Mouse (Mus musculus) R1 (cell line): Measurements from ENCODE around the gene Gm9758.
"Not testable (repeated sequence)": the region's sequence is repeated elsewhere in the genome, so short reads cannot be mapped to it uniquely, and the experiment has no call there.

ENCODE experiments used
- DNase-seq: peaks from one replicate; pipeline ENCODE4 v3.0.0-alpha.2; 2018; ENCODE audit warnings: low read depth, low spot score

Gm9758 gene

DNA sequence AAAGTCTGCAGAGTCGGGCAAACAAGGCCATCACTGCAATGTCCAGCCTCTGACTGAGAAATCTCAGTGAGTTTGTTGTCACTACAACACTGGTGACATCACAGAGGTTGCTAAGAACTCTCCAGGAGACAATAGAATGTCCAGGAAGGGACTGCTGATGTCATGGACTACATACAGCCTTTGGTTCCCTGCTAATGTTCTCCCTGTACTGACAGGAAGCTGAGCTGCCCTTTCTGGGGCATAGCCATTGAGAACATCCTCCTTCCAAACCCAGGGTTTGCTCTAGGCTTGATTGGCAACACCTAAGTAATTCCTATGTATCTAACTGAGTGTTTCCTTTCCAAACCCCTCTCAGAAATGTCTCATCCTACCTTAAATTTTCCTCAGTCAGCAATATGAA, at the start of gene Gm9758:
Gene Gm9758 (minus strand): TSS at position 101 of the 400 bp plus-strand sequence.
- not testable (repeated sequence) for DNase-seq

GRCm38 (mm10) chr5:14963821-14964220, 49.1 kb upstream of the Gm9758 start:
- peak; percentile 36 for DNase-seq

DNA sequence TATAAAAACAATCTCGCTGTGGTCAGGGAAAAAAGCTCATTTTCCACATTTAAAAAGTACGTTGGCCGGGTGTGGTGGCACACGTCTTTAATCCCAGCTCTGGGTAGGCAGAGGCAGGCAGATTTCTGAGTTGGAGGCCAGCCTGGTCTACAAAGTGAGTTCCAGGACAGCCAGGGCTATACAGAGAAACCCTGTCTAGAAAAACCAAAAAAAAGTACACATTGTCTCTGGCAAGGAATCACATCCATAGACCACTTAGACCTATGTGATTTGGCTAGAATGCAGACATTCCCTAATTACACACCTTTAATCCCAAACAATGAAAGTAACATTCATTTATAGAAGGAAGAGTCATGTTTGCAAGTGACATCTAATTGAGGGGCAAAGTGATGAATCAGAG, 46.8 kb upstream of the Gm9758 start:
- DNase-seq, result not testable (repeated sequence)

- DNase-seq, result not testable (repeated sequence)
Observed at GRCm38 (mm10) chr5:14955928-14956706, 41.4 kb upstream of the Gm9758 start.

DNA sequence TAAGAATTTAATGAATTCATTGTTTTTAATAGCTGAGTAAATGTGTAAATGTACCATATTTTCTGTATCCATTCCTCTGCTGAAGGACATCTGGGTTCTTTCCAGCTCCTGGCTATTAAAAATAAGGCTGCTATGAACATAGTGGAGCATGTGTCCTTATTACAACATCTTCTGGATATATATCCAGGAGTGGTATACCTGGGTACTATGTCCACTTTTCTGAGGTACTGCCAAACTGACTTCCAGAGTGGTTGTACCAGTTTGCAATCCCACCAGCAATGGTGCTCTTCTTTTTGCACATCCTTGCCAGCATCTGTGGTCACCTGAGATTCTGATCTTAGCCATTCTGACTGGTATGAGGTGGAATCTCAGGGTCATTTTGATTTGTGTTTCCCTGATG, 38.9 kb upstream of the Gm9758 start:
- DNase-seq, result not testable (repeated sequence)

DNA sequence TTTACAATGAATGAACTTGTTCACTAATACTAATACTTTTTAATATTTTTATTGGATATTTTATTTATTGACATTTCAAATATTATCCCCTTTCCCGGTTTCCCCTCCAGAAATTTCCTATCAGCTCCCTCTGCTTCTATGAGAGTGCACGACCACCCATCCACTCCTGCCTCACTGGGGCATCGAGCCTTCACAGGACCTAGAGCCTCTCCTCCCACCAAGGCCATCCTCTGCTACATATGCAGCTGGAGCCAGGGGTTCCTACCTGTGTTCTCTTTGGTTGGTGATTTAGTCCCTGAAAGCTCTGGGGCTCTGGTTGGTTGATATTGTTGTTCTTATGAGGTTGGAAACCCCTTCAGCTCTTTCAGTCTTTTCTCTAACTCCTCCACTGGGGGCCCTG, 38.0 kb upstream of the Gm9758 start:
- DNase-seq, result not testable (repeated sequence)

DNA sequence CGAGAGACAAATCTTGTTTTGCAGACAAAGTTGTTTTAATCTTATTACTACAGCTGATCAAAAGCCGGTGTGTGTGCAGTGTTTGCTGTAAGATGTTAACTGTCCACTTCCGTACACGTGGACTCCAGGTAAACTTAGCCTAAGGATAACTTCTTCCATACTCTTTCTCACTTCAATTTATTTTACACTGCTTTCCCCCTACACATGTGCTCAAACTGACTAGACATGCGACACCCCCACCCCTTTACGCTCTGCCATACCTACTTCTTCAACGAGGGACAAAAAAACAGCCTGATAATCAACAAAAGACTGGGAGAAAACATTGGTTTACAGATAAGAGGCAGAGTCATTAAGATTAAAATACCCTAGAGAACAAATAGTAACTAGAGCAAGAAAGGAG, 37.1 kb upstream of the Gm9758 start:
- DNase-seq, result not testable (repeated sequence)

- peak; percentile 10 for DNase-seq
Observed at GRCm38 (mm10) chr5:14947482-14948198, 32.9 kb upstream of the Gm9758 start.

DNA sequence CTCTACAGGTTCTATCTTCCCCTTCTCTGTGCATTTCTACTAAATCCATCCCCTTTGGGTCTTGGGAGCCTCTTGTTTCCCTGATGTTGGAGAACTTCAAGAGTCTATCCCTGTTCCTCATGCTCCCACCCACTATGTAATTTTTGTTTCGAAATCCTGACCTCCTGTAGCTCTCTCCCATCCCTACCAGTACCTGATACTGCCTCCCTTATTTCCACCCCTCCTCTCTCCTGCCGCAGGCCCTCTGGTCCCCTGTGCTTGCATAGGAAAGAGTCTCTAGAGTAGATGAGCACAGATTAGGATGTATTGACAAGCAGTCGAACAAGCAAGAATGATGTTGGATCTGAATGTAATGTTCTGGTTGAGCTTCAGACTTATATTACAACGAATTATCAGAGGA, 30.8 kb upstream of the Gm9758 start:
- DNase-seq, result not testable (repeated sequence)

- DNase-seq, result not testable (repeated sequence)
Observed at GRCm38 (mm10) chr5:14941043-14941442, 26.3 kb upstream of the Gm9758 start.

DNA sequence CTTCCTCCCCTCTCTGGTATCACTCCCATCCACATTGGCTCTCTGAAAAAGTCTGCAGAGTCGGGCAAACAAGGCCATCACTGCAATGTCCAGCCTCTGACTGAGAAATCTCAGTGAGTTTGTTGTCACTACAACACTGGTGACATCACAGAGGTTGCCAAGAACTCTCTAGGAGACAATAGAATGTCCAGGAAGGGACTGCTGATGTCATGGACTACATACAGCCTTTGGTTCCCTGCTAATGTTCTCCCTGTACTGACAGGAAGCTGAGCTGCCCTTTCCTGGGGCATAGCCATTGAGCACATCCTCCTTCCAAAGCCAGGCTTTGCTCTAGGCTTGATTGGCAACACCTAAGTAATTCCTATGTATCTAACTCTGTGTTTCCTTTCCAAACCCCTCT, 23.6 kb upstream of the Gm9758 start, which contains the start of gene Speer4e:
Gene Speer4e (minus strand): TSS at position 101 of the 400 bp plus-strand sequence.
- not testable (repeated sequence) for DNase-seq

GRCm38 (mm10) chr5:14933721-14934120, 19.0 kb upstream of the Gm9758 start:
- not testable (repeated sequence) for DNase-seq

DNA sequence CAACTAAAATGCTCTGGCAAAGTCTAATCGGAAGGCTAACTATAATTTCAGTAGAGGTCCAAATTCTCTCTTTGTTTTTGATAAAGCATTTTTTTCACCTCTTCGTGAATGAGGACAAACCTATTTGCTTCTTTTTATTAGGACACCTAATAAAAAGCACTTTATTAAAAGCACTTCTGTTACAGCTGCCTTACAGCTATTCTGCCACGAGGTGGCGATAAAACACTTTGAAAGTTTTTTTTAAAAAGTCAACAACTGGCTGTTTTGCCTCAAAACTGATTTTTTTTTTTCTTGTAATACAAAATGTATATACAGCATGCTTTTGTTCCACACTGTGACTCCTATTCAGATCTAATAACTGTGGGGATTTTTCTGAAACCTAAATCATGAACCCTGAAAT, 12.3 kb upstream of the Gm9758 start:
- DNase-seq, result not testable (repeated sequence)

GRCm38 (mm10) chr5:14914361-14914760, 338 bp downstream of the Gm9758 start:
- not testable (repeated sequence) for DNase-seq

- not testable (repeated sequence) for DNase-seq
Observed at GRCm38 (mm10) chr5:14903539-14903938, 11.2 kb downstream of the Gm9758 start.

DNA sequence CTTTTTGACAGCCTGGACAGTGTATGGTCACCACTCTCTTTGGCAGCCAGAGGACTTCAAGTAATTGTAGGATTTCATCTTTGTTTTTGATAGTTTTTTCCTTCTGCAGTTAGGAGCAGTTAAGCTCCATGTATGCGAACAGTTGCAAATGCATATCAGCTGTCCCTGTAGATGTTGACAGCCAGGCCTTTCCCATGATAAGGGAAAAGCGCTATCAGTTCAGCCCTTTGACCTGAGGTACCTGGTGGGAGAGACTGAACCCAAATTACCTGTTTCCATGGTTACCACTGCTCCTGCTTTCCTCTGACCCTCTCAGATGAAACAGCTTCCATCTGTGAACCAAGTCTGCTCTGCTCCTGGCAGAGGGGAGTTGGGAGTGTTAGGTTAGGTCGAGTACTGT, 22.5 kb downstream of the Gm9758 start:
- no peak for DNase-seq

DNA sequence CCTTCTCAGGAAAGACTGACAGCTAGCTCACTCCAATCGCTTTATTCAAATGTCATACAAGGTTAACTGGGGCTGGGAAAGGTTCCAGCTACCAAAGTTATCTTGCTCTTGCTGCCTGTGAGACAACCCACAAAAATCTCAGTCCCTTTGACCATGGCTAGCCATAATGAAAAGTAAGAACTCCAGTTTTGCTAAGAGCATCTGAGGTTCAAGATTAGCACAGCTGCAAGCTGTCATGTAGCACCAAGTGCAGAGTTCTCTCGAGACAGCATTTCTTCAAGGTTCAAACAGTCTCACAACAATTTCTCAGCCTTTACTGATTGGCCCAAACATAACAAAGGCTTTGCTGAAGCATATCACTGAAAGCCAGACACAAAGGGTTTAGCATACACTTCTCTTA, 29.4 kb downstream of the Gm9758 start:
- not testable (repeated sequence) for DNase-seq
